Comparison of ENCODE assay signal across 8 mouse cellular contexts in the genomic region with DNA sequence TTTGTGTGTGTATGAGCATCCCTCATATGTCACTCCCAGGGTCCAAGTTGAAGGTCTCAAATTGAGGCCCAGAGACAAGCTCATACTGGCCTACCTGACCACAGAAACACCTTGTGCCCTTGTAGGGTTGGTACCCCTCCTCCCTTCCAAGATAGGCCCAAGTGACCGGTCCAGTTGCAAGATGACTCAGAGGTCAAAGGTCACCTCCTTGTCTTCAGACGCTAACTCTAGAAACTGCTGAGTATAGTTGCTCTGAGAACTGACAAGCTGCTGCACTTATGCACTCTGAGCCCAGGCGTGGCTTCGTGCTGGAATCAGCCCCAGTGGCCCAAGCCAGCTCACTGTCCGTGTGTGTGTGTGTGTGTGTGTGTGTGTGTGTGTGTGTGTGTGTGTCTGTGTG. TPM values are rescaled to one million over a fixed set of nuclear protein-coding genes. Genes with fewer than 3 reads are reported as not detected.
DNase-seq lines count a peak whose midpoint lies in the region; ATAC-seq and TF ChIP-seq lines count a peak whose summit lies in the region.

No protein-coding gene starts in this region.

- no peak for ATAC-seq in intestine, embryonic 14.5 days (replicated peaks; ENCODE audit: low FRiP score, low TSS enrichment, low read depth)

- WGBS in intestine, embryonic 14.5 days: 28% methylated on average over 5 of the region's 5 CpGs

- peak overlapping the region; percentile 59; the same call in 1 of the 2 replicates for H3K27ac ChIP-seq in intestine, embryonic 14.5 days (ENCODE audit: low read depth)

- no peaks in the 10 kb centered on the region for H3K36me3 ChIP-seq in intestine, embryonic 14.5 days (ENCODE audit: control insufficient read depth, insufficient read depth, low read length)

- intact Hi-C loops in heart, postnatal 36 days (cut with DNase I): no loop called here
- intact Hi-C loops in left cerebral cortex, postnatal 4 days (cut with DNase I): no loop called here

- peak; percentile 92 for DNase-seq in heart, adult 11 months
- no peak for DNase-seq in heart, postnatal 36 days
- DNase-seq in brain, embryonic 14.5 days (ENCODE audit: low read depth): peak; percentile 29
- no peak for DNase-seq in intestine, embryonic 14.5 days (ENCODE audit: low spot score)
- peak; percentile 26 for DNase-seq in mesoderm, embryonic 11.5 days (ENCODE audit: low read depth, low spot score)
- DNase-seq in layer of hippocampus, adult 11-12 months (ENCODE audit: low spot score): no peak
- DNase-seq in left cerebral cortex, adult 9 months (ENCODE audit: low spot score in 2 of 2): no peak
- no peak for DNase-seq in left cerebral cortex, postnatal 4 days

- no peaks in the 10 kb centered on the region for H3K9me3 ChIP-seq in intestine, embryonic 14.5 days (ENCODE audit: control insufficient read depth, low read length)

- H3K4me1 ChIP-seq in intestine, embryonic 14.5 days (replicated peaks; ENCODE audit: control insufficient read depth, insufficient read depth, low read length): peaks cover 15% of the 10 kb centered on the region; the same call in 1 of the 2 replicates

- H3K4me2 ChIP-seq in intestine, embryonic 14.5 days (ENCODE audit: low read length): peak overlapping the region; percentile 32; the same call in 1 of the 2 replicates

- no peaks in the 10 kb centered on the region for H3K27me3 ChIP-seq in intestine, embryonic 14.5 days (replicated peaks; ENCODE audit: control insufficient read depth, insufficient read depth, low read length)

- H3K4me3 ChIP-seq in intestine, embryonic 14.5 days (ENCODE audit: low read depth, low read length): no peak overlapping the region

- TF ChIP-seq POLR2A in brain, embryonic 14.5 days (IDR thresholded peaks at IDR 0.05; ENCODE audit: borderline replicate concordance, extremely low read depth, insufficient read depth, insufficient read length, poor library complexity, severe bottlenecking): no peak

- H3K9ac ChIP-seq in intestine, embryonic 14.5 days (ENCODE audit: low read length): no peak overlapping the region

- TF ChIP-seq CTCF in brain, embryonic 14.5 days (IDR thresholded peaks at IDR 0.05; ENCODE audit: borderline replicate concordance, extremely low read depth, insufficient read depth, insufficient read length): no peak

RNA-seq across cellular contexts. Expression of a gene that starts 2.4 kb away (rescaled TPM):
- total RNA-seq in heart, postnatal 36 days (2021): 10 to 100 TPM; 24.9 to 30.9 TPM
- polyA plus RNA-seq in brain, embryonic 14.5 days (2012; rRNA removed): 22.1 and 38.3 TPM in 2 replicates
- polyA plus RNA-seq in intestine, embryonic 14.5 days (2014; fragmentation: Nextera tagmentation; extraction: Ambion mirVana): 6.2 and 7.2 TPM in 2 replicates
- total RNA-seq in left cerebral cortex, postnatal 4 days (2021): 10 to 100 TPM; 52.4 to 55.8 TPM

Comparison
In these comparisons a context has a peak if more than half of its experiments do, and no peak if none do; other contexts are left out.
1. DNase-seq: peak in heart, adult 11 months (single experiment), brain, embryonic 14.5 days (single experiment) and mesoderm, embryonic 11.5 days (single experiment); none in heart, postnatal 36 days (0 of 2), intestine, embryonic 14.5 days (single experiment), layer of hippocampus, adult 11-12 months (single experiment), left cerebral cortex, adult 9 months (0 of 2) and left cerebral cortex, postnatal 4 days (single experiment).